Comparison of ENCODE assay signal across 18 mouse cellular contexts in the genomic region with DNA sequence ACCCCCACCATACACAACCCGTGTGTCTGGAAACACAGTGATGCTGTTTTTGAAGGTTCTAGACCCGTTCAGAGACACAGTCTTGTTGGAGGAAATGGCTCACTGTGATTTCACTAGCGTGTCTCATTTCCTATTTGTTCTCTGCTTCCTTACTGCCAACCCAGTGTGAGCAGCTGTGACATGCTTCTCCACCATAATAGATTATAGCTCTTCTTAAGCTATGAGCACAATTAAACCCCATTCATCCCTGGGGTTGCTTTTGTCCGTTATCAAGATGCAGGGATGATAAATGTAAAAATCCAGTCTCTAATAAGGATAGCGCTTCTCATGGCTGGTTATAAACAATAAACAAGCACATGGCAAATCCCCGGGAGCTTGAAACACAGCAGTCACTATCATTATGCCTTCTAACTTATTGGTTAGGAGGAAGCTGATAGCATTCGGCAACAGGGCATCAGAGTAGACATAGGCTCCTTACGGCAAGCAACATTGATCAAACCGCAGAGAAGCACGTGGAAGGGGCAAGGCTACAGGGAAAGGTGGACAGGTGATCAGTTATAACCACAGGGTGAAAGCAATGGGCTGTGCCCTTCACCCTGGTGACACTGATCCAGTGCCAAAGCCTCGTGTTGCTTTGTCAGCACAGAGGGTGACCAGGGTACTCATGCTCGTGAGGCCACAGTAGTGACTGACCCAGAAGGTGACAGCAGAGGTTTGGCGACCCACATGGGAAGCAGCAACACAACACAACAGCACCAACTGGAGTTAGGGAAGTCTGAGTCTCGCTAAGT.
DNase-seq lines count a peak whose midpoint lies in the region; ATAC-seq and TF ChIP-seq lines count a peak whose summit lies in the region.
"Had no signal": no experiment of that assay in that cellular context is flagged by ENCODE, and none has a peak within 500 bp of the region (broad histone marks: within the 10 kb centered on the region; RNA-seq: fewer than 3 reads in every experiment).

No protein-coding gene starts in this region.

- peaks cover 25% of the 10 kb centered on the region for H3K4me1 ChIP-seq in hindbrain, embryonic 13.5 days (replicated peaks)
- H3K4me1 ChIP-seq in hindbrain, embryonic 10.5 days (replicated peaks), result peaks cover 30% of the 10 kb centered on the region
- H3K4me1 ChIP-seq in megakaryocyte, embryonic 14.5 days, result peaks cover 24% of the 10 kb centered on the region
- H3K4me1 ChIP-seq in neural tube, embryonic 14.5 days (ENCODE audit: control insufficient read depth, insufficient read depth, low read length), result peaks cover 3% of the 10 kb centered on the region; the same call in 1 of the 2 replicates
- peaks cover 17% of the 10 kb centered on the region for H3K4me1 ChIP-seq in small intestine, adult 2 months (ENCODE audit: control insufficient read depth, insufficient read depth, insufficient read length, low read length)

- no peaks in the 10 kb centered on the region for H3K36me3 ChIP-seq in hindbrain, embryonic 13.5 days
- H3K36me3 ChIP-seq in hindbrain, embryonic 10.5 days, result no peaks in the 10 kb centered on the region
- H3K36me3 ChIP-seq in megakaryocyte, embryonic 14.5 days (replicated peaks; ENCODE audit: low read length), result peaks cover 28% of the 10 kb centered on the region
- H3K36me3 ChIP-seq in neural tube, embryonic 14.5 days (ENCODE audit: control insufficient read depth, insufficient read depth, low read length), result no peaks in the 10 kb centered on the region
- no peaks in the 10 kb centered on the region for H3K36me3 ChIP-seq in small intestine, adult 2 months (ENCODE audit: control insufficient read depth, insufficient read depth, low read length)
- H3K36me3 ChIP-seq: embryonic facial prominence, embryonic 10.5 days; forebrain, embryonic 10.5 days; heart, embryonic 12.5 days; hindbrain, embryonic 15.5 days had no signal

- no peak for TF ChIP-seq POLR2A in small intestine, adult 2 months (IDR thresholded peaks at IDR 0.05; ENCODE audit: low read depth, low read length)

- peak; percentile 64 for ATAC-seq in hindbrain, embryonic 13.5 days (ENCODE audit: low FRiP score)
- no peak for ATAC-seq in megakaryocyte, adult 5-6 weeks (ENCODE audit: poor library complexity, severe bottlenecking)
- ATAC-seq in neural tube, embryonic 14.5 days (ENCODE audit: low read depth), result peak; percentile 57

- H3K4me3 ChIP-seq in hindbrain, embryonic 13.5 days, result no peak overlapping the region
- H3K4me3 ChIP-seq in hindbrain, embryonic 10.5 days, result no peak overlapping the region
- peak overlapping the region; percentile 2 for H3K4me3 ChIP-seq in megakaryocyte, embryonic 14.5 days (replicated peaks)
- H3K4me3 ChIP-seq in neural tube, embryonic 14.5 days (ENCODE audit: low read depth, low read length), result no peak overlapping the region
- H3K4me3 ChIP-seq in small intestine, adult 2 months (ENCODE audit: low read depth, low read length), result peak overlapping the region; percentile 21; the same call in 1 of the 2 replicates
- H3K4me3 ChIP-seq: embryonic facial prominence, embryonic 10.5 days; erythroblast, embryonic 14.5 days; forebrain, embryonic 10.5 days; gastrocnemius, adult 2 months; heart, embryonic 12.5 days; hindbrain, embryonic 15.5 days had no signal

- no peaks in the 10 kb centered on the region for H3K27me3 ChIP-seq in hindbrain, embryonic 13.5 days
- no peaks in the 10 kb centered on the region for H3K27me3 ChIP-seq in hindbrain, embryonic 10.5 days (ENCODE audit: insufficient read depth, poor library complexity, severe bottlenecking)
- no peaks in the 10 kb centered on the region for H3K27me3 ChIP-seq in megakaryocyte, embryonic 14.5 days (replicated peaks)
- H3K27me3 ChIP-seq in neural tube, embryonic 14.5 days (ENCODE audit: control insufficient read depth, insufficient read depth, low read length), result no peaks in the 10 kb centered on the region
- H3K27me3 ChIP-seq in small intestine, adult 2 months (ENCODE audit: control insufficient read depth, insufficient read depth, low read length), result no peaks in the 10 kb centered on the region
- H3K27me3 ChIP-seq: heart, embryonic 12.5 days; hindbrain, embryonic 15.5 days had no signal

- no peak for DNase-seq in hindbrain, embryonic 10.5 days (ENCODE audit: low spot score)
- no peak for DNase-seq in left cerebral cortex, adult 8-10 months (ENCODE audit: low spot score in 2 of 2)
- DNase-seq: adrenal gland, adult 2 months; adrenal gland, postnatal 25 days; cerebellum, adult 18-20 months; cerebellum, adult 9-11 months; gastrocnemius, adult 2 months; gastrocnemius, postnatal 25 days had no signal

- no peak for TF ChIP-seq CTCF in small intestine, adult 2 months (IDR thresholded peaks at IDR 0.05; ENCODE audit: extremely low read depth, insufficient read length, insufficient replicate concordance, low read depth, low read length)

- H3K4me2 ChIP-seq in hindbrain, embryonic 13.5 days, result no peak overlapping the region
- no peak overlapping the region for H3K4me2 ChIP-seq in neural tube, embryonic 14.5 days (ENCODE audit: low read depth, low read length)
- H3K4me2 ChIP-seq: heart, embryonic 12.5 days; hindbrain, embryonic 15.5 days had no signal

- H3K27ac ChIP-seq in hindbrain, embryonic 13.5 days, result peak overlapping the region; percentile 10; the same call in 1 of the 2 replicates
- H3K27ac ChIP-seq in hindbrain, embryonic 10.5 days, result no peak overlapping the region
- H3K27ac ChIP-seq in neural tube, embryonic 14.5 days (ENCODE audit: low read depth, low read length), result no peak overlapping the region
- H3K27ac ChIP-seq in small intestine, adult 2 months (ENCODE audit: insufficient read depth, low read depth, low read length), result peak overlapping the region; percentile 75
- H3K27ac ChIP-seq: embryonic facial prominence, embryonic 10.5 days; forebrain, embryonic 10.5 days; gastrocnemius, adult 2 months; hindbrain, embryonic 15.5 days had no signal

- peaks cover 6% of the 10 kb centered on the region; the same call in 1 of the 2 replicates for H3K9me3 ChIP-seq in hindbrain, embryonic 13.5 days
- H3K9me3 ChIP-seq in hindbrain, embryonic 10.5 days, result no peaks in the 10 kb centered on the region
- peaks cover 27% of the 10 kb centered on the region for H3K9me3 ChIP-seq in megakaryocyte, embryonic 14.5 days
- H3K9me3 ChIP-seq in neural tube, embryonic 14.5 days (ENCODE audit: control insufficient read depth, low read length), result no peaks in the 10 kb centered on the region
- H3K9me3 ChIP-seq: hindbrain, embryonic 15.5 days had no signal

- WGBS in hindbrain, embryonic 13.5 days, result 71% methylated on average over 14 of the region's 14 CpGs
- WGBS in hindbrain, embryonic 10.5 days, result 90% methylated on average over 14 of the region's 14 CpGs
- WGBS in neural tube, embryonic 14.5 days, result 61% methylated on average over 14 of the region's 14 CpGs
- WGBS in small intestine, adult 2 months, result 79% methylated on average over 14 of the region's 14 CpGs

- H3K9ac ChIP-seq in hindbrain, embryonic 13.5 days, result no peak overlapping the region
- H3K9ac ChIP-seq in neural tube, embryonic 14.5 days (replicated peaks; ENCODE audit: low read depth, low read length), result no peak overlapping the region
- H3K9ac ChIP-seq: heart, embryonic 12.5 days; hindbrain, embryonic 15.5 days had no signal

Comparison
In these comparisons a context has a peak if more than half of its experiments do, and no peak if none do; other contexts are left out.
1. H3K27ac ChIP-seq: peak in hindbrain, embryonic 13.5 days (single experiment) and small intestine, adult 2 months (single experiment); none in hindbrain, embryonic 10.5 days (single experiment) and neural tube, embryonic 14.5 days (single experiment).
2. H3K4me3 ChIP-seq: peak in megakaryocyte, embryonic 14.5 days (single experiment) and small intestine, adult 2 months (single experiment); none in hindbrain, embryonic 13.5 days (single experiment), hindbrain, embryonic 10.5 days (single experiment) and neural tube, embryonic 14.5 days (single experiment).